Mouse (Mus musculus): Measurements from ENCODE around the gene Sox5.

Sox5 gene

GRCm38 (mm10) chr6:144663516-144664074, 118.2 kb downstream of the Sox5 start:
- in situ Hi-C loops (cut with MboI, MseI): no loop called here

DNA sequence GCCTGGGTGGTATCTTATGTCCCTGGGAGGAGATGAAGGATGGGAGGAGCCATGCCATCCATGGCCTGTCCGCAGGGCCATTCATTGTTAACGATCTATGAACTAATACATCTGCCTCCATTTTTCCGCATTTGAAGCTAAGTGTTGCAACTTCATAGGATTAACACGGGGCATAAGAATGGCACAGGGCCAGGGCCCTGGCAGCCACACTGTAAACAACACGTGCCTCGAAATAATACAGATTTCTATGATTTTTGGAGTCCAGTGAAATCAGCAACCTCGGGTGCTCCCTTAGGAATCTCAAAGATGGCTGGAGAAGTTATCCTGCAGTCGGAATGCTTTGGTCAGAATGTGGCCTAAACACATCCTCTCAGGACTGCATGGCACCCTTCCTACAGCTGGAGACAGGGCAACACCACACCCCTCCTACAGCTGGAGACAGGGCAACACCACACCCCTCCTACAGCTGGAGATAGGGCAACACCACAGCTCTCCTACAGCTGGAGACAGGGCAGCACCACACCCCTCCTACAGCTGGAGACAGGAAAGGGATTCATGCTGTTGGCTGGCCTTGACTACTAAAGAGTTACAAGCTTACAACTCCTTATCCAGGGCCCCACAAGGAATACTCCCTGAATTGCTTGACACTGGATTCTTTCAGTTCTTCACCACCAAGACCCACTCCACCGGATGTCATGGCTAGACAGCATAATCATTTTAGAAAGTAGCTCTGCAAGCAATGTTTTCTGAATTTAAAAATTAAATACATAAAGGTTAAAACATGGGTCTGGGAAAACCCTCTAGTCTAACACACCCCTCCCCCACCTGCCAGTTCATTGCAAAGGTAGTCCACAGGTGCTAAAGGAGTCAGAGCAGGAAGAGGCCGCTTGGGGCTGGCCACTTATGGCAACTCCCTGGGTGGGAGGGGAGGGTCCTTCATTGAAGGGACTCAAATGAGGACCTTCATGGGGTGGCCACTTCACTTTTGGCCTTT, 122.4 kb downstream of the Sox5 start:
- in situ Hi-C loops (cut with MboI, MseI): no loop called here

DNA sequence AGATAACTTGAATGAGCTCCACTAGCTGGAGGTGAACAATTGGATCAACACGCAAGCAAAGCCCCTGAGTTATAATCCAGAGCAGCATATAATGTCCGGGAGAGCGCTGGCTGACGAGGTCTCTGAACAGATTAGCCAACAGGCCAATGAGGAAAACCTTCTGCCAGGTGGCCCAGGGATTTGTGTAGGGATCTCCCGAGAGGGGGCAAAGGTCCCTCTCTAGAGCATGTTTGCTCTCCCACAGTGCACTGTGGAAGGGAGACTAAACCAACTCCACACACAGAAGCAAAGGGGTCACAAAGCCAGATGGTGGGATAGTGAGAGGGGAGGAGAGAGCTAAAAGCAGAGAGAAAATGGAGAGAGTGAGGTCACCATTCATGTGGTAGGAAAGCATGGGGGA, 128.9 kb downstream of the Sox5 start:
- in situ Hi-C loops (cut with MboI, MseI): no loop called here

DNA sequence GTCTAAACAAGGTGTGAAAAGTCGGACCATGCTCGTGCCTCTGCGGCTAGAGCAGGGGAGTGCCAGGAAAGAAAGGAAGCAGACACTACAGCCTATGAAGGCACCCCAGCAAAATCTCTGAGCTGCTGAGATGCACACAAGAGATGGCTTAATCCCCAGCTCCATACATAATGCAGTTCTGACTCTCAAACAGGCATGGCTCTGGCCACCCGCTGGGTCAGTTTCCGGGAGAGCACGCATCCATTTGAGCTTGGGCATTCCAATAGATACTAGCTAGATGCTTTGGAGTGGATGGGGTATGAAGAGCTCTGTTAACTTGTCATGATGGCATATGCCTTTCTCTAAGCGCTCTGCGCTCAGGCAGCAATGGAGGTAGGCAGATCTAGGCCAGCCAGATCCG, 132.9 kb downstream of the Sox5 start:
- in situ Hi-C loops (cut with MboI, MseI): loop anchor here in 1 of 2 experiments (10.0 kb wide), 1 partner anchor 1436 kb away; no protein-coding TSS in a partner anchor

DNA sequence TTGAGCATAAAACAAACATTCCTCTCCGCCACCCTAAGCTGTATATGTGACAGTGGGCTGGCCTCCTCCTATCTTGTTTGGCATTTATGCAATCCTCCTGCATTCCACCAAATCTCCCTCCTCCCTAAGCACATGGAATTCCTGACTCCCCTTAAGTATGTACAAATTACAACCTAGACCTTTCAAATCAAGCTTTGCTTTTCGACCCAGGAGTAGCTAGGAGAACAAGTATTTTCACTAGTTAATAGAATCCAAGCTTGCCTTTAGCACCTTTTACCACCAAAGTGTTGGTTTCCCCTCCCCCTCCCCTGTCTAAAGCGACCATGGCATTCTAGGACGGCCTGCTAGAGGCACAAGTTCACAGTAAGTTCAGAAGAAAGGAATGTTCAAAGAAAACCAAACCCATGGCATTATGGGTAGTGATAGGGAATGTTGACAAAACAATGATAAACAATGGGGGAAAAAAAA, 133.6 kb downstream of the Sox5 start:
- in situ Hi-C loops (cut with MboI, MseI): loop anchor here in 1 of 2 experiments (10.0 kb wide), 1 partner anchor 1437 kb away; no protein-coding TSS in a partner anchor

DNA sequence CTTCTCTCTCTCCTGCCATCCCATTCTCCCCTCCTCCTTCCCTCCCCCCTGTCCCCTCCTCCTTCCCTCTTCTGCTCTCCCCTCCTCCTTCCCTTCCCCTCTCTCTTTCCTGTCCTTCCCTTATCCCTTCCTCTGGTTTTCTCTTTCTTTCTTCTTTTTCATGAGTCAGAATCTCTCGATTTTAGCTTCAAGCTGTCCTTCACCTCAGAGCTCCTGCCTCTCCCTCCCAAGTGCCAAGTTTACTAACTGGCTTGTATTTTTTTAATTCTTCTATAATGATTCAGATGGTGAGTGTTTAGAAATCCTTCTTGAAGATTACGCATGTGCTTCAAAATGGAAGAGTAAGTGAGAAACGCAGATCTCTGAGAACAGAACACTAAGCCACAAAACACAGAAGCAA, 135.4 kb downstream of the Sox5 start:
- in situ Hi-C loops (cut with MboI, MseI): loop anchor here in 1 of 2 experiments (10.0 kb wide), 1 partner anchor 1438 kb away; no protein-coding TSS in a partner anchor

- in situ Hi-C loops (cut with MboI, MseI): loop anchor here in 1 of 2 experiments (10.0 kb wide), 1 partner anchor 1439 kb away; no protein-coding TSS in a partner anchor
Observed at GRCm38 (mm10) chr6:144645796-144646195, 136.0 kb downstream of the Sox5 start.

GRCm38 (mm10) chr6:144644711-144645110, 137.1 kb downstream of the Sox5 start:
- in situ Hi-C loops (cut with MboI, MseI): loop anchor here (5.0 to 10.0 kb wide), 5 partner anchors 48 to 1440 kb away; partner anchors contain the start of gene Sox5 (in 1 of the 2)

DNA sequence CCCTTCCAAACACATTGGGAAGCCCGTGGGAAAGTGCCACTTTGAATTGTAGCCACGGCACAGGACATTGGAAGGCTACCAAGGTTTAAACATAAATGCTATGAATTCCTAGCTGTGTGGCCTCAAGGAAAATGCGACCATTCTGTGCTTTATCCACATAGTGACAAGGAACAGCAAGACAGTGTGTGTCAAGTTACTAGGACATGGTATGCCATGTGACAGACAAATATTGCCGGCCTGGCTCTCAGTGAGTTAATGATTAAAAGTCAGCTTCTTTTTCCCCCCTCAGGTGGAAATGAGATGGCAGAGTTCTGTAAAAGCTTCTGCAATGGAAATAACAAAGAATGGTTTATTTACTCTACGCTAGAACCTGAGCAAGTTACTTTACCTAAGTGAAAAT, 138.2 kb downstream of the Sox5 start:
- in situ Hi-C loops (cut with MboI, MseI): loop anchor here (5.0 to 10.0 kb wide), 5 partner anchors 49 to 1441 kb away; partner anchors contain the start of gene Sox5 (in 1 of the 2)

GRCm38 (mm10) chr6:144641888-144642287, 139.9 kb downstream of the Sox5 start:
- in situ Hi-C loops (cut with MboI, MseI): loop anchor here (5.0 to 10.0 kb wide), 5 partner anchors 50 to 1443 kb away; partner anchors contain the start of gene Sox5 (in 1 of the 2)

DNA sequence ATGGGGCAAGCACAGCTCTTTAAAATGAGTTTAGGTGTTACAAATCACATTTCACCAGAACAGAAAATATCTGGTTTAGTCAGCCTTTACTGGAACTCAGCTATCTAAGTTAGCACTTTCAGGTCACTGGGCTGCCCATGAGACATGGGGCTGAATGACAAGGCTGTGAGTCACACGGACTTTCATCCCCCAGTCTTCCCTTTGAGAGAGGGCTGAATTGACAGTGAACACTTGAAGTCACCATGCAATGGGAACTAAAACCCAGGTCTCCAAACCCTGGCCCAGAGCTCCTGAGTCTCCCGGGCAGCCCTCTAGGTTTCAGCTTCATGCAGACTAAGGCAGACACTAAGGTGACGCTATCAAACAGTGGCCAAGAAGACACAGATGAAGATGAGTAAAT, 141.2 kb downstream of the Sox5 start:
- in situ Hi-C loops (cut with MboI, MseI): loop anchor here (5.0 to 10.0 kb wide), 5 partner anchors 52 to 1444 kb away; partner anchors contain the start of gene Sox5 (in 1 of the 2)

- in situ Hi-C loops (cut with MboI, MseI): no loop called here
Observed at GRCm38 (mm10) chr6:144638547-144638946, 143.2 kb downstream of the Sox5 start.

GRCm38 (mm10) chr6:144627539-144628115, 154.2 kb downstream of the Sox5 start:
- in situ Hi-C loops (cut with MboI, MseI): no loop called here

DNA sequence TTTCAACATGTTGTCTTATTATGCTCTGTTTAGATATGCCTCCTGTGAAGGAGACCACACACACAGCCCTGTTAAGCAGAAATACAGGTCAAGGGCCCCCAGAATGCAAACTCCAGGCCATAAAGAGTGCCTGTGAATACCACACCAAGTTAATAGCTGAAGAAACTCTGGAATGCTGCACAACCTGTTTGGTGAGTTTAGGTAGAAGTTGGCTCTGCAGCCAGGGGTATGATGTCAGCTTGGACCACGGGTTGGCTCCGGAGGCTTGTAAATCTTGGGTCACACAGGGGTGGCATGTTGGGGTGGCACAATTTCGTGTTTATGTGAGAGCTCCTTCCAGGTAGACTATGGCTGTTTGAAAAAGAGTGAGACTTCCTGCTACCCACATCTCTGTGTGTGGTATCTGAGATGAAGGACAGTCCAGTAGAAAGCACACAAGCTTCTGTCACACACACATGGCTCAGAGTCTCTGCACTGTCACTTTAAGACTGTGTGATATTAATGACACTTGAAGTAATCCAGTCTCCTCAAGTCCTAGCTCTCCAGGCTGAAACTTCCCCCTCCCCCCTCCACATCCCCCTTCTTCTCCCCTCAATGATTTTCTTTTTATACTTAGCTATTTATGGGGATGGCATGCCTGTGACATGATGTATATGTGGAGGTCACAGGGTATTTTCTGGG, 160.5 kb downstream of the Sox5 start:
- in situ Hi-C loops (cut with MboI, MseI): no loop called here

- in situ Hi-C loops (cut with MboI, MseI): no loop called here
Observed at GRCm38 (mm10) chr6:144611383-144611791, 170.4 kb downstream of the Sox5 start.

- in situ Hi-C loops (cut with MboI, MseI): no loop called here
Observed at GRCm38 (mm10) chr6:144610878-144611277, 170.9 kb downstream of the Sox5 start.

DNA sequence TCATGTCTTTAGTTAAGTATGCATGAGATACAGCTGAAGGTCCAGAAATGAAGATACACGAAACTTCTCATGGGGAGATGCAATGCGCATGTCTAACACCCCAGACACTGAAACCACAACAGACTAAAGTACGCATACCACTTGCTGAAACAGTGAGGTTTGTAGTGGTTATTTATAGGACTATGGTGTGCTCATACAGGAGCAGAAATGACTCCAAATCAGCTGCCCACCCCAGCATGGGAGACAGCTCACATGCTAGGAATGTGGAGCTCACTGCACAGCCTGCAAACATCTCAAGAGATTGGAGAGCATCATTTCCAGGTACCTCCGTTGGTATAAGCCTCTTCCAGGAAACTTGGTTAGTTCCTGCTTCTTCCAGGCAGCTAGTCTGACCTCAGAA, 178.9 kb downstream of the Sox5 start:
- in situ Hi-C loops (cut with MboI, MseI): no loop called here

DNA sequence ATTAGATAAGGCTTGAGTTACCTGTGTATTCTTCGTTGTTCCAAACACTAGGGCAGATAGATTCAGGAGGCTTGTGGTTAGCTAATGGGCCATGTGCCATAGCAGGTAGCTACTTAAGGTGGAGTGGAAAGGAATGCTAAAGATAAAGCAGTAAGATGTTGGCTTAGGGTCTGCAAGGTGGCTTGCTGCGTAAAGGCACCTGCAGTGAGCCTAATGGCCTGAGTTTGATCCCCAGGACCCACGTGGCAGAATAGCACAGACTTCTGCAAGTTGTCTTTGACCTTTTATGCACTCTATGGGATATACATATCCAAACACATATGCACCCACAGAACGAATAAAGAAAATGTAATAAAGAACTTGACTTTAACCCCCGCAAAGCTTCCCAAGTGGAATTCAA, 181.4 kb downstream of the Sox5 start:
- in situ Hi-C loops (cut with MboI, MseI): no loop called here

- in situ Hi-C loops (cut with MboI, MseI): no loop called here
Observed at GRCm38 (mm10) chr6:144598324-144598973, 183.3 kb downstream of the Sox5 start.

GRCm38 (mm10) chr6:144596536-144597210, 185.1 kb downstream of the Sox5 start:
- in situ Hi-C loops (cut with MboI, MseI): no loop called here

Data from T-helper 17 cell (primary cell).